Mouse (Mus musculus) mature B cell (primary cell): Measurements from ENCODE around the gene Eps8.

ENCODE experiments used
- in situ Hi-C: fragments of 300-500 bp; cut with MboI; formaldehyde crosslinking; loops from 2 replicates; pipeline ENCODE4 v1.14.3; 2019

Gene Eps8

GRCm38 (mm10) chr6:137661583-137662365 lies 7.1 kb upstream of the Eps8 start:
- in situ Hi-C loops, result no loop called here

GRCm38 (mm10) chr6:137658426-137659088 lies 3.9 kb upstream of the Eps8 start:
- in situ Hi-C loops, result no loop called here

DNA sequence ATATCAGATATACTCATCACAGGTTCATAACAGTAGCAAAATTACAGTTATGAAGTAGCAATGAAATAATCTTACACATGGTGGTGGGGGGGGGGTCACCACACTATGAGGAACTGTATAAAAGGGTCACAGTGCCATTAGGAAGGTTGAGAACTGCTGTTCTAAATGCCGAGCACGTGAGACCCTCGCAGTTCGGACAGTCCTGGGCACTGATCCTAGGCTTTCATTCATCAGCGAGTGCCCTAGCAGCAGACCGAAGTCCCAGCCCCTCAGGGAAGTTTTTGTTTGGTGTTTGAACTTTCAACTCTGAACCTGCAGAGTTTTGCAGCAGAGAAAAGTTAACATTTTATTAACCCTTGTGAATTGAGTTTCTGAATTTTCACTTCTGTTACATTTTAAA lies 2.5 kb upstream of the Eps8 start:
- in situ Hi-C loops, result no loop called here

- in situ Hi-C loops, result no loop called here
Measured at GRCm38 (mm10) chr6:137649528-137649927, 5.1 kb downstream of the Eps8 start.

- in situ Hi-C loops, result no loop called here
Measured at GRCm38 (mm10) chr6:137649068-137649480, 5.6 kb downstream of the Eps8 start.

DNA sequence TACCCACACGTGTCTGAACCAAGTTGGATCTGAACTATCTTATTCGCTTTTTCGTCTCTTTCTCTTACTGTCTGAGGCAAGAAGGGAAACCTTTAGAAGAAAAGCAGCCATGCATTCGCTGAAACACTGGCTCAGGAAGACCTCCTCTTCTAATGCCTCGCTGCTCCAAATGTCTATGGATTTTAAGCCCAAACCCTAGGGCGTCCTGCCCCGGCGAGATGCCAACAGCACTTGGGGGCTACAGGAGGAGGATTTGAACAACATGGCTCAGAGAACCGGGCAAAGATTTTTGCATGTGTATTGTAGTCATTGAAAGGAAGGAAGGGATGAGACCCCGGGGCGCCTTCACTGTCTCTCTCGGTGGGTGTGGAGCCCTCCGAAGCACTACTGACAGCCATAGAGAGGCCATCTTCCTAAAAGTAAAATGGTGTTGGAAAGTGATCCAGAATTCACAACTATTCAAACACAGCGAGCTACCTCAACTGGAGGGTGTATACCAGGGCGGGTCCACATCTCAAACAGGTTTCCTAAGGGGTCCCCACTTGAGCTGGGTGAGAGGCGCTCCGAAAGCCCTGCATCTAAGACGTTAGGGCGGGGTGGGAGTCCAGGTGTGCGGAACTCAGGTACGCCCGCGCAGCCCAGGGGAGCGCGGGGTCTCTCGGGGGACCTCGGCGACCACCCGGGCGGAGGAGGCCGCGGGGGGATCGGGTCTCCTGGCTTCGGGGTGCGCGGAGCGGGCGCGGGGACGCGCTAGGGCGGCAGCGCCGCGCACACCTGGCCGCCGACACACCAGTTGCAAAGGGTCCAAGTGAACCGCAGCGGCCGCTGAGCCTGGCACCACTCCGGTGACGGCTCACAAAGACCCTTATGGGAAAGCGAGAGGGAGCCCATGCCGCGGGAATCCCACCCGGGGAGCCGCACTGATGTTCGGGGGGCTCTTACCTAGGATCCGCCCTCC lies 6.3 kb downstream of the Eps8 start:
- in situ Hi-C loops, result no loop called here

DNA sequence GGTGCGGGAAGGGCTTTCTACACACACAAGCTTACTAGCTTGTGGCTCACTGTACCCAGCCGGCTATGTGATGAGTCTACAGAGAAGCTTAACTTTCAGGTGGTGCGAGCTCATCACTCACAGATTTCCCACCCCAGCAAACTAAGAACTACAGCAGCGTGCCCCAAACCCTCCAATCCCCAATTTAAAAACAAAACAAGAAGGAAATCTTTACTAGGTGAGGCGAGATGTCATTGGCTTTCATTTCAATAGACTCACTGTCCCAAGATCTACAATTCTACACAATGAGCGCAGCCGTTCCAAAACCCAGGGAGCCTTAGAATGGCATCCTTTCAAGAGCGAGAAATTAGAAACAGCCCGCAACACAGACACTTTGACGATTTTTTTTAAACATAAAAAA lies 7.0 kb downstream of the Eps8 start:
- in situ Hi-C loops, result no loop called here

GRCm38 (mm10) chr6:137646726-137647125 lies 8.0 kb downstream of the Eps8 start:
- in situ Hi-C loops, result no loop called here

DNA sequence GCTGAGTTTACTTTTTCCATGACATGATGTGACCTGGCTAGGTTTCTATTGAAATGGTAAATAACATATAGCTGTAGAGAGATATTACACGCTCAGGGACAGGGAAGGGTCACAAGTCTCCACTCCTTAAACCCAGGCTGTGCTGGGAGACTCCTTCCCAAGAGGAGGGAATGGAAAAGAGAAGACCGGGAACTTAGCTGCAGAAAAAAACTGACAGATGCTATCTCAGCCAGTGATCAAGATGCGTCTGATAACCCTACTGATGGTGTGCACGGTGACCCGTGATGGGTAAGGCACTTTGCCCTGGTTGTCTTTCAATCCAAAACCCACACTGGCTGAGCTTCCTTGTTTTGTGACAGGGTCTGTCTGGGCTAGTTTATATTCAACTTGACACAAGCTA lies 9.8 kb downstream of the Eps8 start:
- in situ Hi-C loops, result no loop called here

DNA sequence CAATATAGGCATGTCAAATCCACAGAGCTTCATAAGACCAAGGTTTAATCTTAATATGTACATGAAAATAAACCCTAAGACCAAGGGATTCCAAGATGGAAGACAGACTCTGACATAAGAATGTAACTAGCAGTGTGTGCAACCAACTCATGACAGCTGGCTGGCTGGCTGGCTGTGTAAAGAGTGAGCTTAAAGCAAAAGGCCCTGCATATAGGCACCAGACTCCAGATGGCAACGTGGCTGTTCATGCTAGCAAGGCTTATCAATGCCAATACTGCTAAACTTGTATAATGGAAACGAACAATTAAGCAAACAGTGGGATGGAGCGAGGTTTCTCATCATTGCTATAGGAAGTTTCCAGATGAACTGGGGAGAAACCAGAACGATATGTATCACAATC lies 10.9 kb downstream of the Eps8 start:
- in situ Hi-C loops, result no loop called here

- in situ Hi-C loops, result no loop called here
Measured at GRCm38 (mm10) chr6:137641642-137642041, 13.0 kb downstream of the Eps8 start.

DNA sequence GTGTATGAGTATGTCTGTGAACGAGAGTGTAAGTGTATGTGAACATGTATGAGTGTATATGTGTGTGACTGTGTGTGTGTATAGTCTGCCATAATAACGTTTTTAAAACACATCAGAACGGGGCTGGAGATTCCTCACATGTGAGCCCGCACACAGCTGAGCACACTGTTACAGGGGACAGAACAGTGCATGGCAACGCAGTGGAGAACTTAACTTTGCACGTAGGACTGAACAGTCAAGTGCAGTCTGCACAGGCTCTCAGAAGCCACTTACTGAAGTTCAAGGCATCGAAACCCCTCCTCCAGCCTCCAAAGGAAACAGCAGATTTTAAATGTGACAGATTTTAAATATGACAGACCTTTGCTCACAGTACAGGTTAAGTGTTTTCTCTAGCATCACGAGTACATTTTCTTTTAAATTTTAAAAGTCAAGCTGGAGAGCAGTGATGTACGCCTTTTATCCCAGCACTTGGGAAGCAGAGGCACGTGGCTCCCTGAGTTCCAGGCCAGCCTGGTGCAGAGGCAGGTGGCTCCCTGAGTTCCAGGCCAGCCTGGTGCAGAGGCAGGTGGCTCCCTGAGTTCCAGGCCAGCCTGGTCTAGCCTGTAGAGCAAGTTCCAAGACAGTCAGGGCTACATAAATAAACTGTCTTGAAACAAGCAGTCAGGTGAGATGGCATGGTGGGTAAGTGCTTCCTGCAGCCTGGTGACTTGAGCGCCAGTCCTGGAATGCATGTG lies 15.7 kb downstream of the Eps8 start:
- in situ Hi-C loops, result no loop called here

DNA sequence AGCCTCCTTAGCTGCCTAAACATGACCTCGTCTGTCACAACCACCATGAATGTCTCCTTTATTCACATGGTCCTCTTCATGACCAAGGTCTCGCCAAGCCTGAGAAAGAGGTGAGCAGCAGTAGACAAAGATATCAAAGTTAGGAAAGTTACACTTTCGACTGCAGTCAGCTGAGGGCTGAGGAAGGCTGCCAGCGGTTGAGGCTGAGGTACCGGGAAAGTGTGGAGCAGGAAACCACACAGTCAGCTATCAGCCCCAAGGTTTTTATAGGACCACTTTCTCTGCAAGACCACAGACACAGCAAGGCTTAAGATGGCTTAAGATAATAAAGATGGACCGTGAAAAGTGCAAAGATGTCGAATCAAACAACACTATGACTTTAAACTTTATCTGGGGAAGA lies 17.2 kb downstream of the Eps8 start:
- in situ Hi-C loops, result no loop called here

DNA sequence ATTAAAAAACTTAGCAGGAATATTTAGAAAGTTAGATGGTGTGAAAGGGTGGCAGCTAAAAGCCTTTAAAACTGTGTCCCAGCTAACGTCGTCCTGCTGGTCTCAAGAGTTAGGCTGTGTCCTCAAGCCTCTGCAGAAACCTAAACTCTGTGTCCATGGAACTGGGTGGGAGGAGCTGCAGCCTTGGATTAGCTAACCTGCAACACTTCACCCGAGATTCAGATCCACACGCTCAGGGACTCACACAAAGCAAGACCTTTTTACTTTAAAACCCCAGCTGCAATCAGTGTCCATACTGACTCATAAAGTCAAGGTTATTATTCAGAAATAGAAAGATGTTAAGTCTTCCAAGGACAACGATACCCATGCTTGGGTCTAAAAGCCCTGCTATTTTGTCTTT lies 18.5 kb downstream of the Eps8 start:
- in situ Hi-C loops, result no loop called here

DNA sequence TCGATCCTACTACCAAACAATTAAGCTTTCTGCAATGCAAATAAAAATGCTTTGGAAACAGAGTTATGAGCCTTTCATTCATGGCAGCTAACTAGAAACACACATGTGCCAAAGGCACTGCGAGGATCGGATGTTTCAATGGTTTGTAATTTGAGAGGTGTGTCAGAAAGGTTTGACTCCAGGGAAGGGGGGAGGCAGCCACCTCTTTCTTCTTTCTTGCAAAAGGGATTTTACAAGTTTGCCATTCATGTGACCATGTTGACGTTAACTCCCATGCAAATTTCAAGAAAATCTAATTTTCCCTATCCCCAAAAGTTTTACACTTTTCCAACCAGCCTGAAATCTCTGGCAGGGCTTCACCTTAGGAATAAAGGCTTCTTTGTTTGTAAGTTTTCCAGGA lies 21.1 kb downstream of the Eps8 start:
- in situ Hi-C loops, result no loop called here

GRCm38 (mm10) chr6:137633121-137633520 lies 21.6 kb downstream of the Eps8 start:
- in situ Hi-C loops, result no loop called here

- in situ Hi-C loops, result no loop called here
Measured at GRCm38 (mm10) chr6:137630387-137630786, 24.3 kb downstream of the Eps8 start.

DNA sequence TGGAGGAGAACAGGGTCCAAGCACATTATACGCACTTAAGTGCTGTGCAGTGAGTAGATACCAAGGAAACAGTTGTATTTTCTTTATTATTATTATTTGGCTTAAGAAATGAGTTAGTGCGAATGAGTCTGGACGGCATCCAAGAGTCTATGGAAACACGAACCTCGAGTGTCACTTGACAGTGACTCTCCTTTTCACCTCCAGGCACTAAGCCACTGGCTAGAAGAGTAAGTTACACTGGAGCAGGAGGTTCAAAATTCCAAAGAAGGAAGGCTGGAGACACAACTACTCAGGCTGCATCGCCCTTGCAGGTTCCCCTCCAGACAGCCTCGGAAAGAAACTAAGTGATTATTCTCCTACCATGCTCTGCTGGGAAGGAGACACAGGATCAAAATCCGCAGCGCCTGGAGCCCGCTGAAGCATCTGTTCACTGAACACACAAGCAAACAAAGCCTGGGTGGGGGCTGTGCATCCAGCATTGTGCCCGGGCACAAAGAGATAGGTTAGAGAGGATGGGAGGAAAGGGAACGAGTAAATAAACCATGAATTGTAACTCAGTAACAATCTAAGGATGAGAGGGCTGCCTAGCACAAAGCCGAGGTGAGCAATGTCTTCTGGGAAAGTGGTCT lies 25.0 kb downstream of the Eps8 start:
- in situ Hi-C loops, result no loop called here

- in situ Hi-C loops, result no loop called here
Measured at GRCm38 (mm10) chr6:137628715-137629114, 26.0 kb downstream of the Eps8 start.

GRCm38 (mm10) chr6:137621021-137621420 lies 33.7 kb downstream of the Eps8 start:
- in situ Hi-C loops, result no loop called here

DNA sequence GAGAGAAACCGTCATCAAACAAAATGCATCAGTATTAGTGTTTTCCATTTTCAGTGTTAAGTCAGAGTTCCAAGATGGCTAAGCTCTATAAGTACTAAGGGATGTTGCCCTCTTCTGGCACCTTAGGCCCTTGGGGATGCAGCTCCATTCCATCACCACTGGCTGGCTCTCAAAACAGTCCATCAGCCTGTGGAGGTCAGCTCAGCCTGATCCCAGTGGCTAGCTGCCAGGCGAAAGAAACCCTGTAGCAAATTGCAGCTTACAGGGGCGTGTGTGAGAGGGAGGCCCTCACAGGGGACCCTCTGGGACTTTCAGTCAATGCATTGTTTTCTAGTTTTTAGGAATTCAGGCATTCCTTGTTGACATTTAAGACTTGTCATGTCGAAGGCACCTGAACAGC lies 40.8 kb downstream of the Eps8 start:
- in situ Hi-C loops, result no loop called here
